Mouse (Mus musculus) T-helper 17 cell (primary cell): Measurements from ENCODE around the gene Ddx42.

Experiments
- in situ Hi-C, 2 experiments: fragments of 300-600 bp; cut with MboI, MseI; formaldehyde crosslinking; loops; 1 replicate in 1 of 2; 2 replicates in 1 of 2; pipeline ENCODE4 v1.15.1; 2025; ENCODE audit warnings: high pct_unique_total_duplicates in 2 of 2

The Ddx42 gene

DNA sequence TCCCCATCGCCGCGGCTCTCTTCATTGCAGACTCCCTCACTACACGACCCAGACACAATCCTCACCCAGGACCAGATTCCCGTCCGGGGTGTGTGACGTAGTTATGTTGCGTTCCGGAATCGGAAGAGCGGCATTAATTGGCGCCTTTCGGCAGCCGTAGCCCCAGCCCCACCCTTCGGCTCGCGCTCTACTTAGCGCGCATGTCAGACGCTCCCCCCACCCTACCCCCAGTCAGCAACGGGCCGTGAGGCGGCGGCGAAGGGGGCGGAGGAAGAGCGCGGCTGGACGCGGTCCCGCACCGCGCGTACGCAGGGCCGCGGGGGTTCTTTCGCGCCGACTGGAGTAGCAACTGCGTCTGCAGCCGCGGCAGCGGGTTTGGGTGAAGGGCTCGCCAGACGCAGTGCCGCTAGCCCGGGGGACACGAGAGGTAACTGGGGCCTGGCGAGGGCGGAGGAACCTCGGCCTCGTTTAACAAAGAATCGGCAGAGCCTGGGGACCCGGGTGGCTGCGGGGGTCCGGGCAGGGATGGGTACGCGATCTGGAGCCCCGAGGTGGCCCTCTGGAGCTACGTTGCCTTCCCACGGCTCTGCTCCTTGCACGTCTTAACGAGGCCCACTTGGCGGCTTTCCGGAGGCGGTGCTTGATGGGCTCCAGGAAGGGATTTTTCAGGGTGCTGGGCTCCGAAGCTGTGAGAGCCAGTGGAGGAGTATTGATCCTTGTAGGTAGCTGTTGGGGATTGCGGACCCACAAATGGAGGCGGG, at the start of gene Ddx42:
Gene Ddx42, plus strand, starts transcription at position 197 of the 761 bp plus-strand sequence.
- in situ Hi-C loops, result no loop called here

DNA sequence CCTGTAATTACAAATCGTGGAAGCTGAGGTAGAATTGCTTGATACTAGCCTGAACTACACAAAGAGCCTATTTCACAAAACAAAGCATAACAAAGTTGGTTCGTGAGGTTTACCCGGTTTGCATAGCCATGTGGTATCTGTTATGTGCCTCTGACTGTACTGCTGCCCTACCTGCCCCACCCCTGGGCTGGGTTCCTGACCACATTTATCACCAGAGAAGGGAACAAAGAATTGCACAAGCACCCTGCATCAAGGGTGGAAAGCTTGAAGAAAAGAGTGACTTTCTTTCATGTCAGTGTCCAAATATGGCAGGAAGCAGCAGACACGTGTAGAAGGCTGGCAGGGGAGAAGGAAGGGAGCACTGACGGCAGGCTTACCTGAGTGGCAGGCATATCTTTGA, 49.3 kb upstream of the Ddx42 start:
- in situ Hi-C loops, result loop anchor here in 1 of 2 experiments (10.0 kb wide), 1 partner anchor 517 kb away; no protein-coding TSS in a partner anchor

DNA sequence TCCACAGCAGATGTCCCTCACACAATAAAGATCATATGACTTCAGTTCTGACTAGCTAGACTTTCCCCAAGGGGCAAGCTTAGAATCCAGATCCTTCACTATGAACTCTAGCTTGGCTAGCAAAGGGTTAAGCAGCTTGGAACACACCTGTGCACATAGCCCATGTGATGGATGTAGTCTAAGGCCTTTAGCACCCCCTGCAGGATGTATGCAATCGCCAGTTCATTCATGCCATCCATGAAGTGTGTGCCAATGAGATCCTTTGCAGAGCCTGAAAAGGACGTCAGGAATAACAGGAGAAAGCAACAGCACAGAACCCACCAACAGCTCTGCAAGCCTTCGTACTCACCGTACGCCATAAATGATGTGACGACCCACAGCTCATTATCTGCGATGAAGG, 45.9 kb upstream of the Ddx42 start:
- in situ Hi-C loops, result loop anchor here in 1 of 2 experiments (5.0 kb wide), 1 partner anchor 224 kb away; no protein-coding TSS in a partner anchor

- in situ Hi-C loops, result loop anchor here in 1 of 2 experiments (5.0 kb wide), 1 partner anchor 226 kb away; no protein-coding TSS in a partner anchor
These were observed 43.5 kb upstream of the Ddx42 start for GRCm38 (mm10) chr11:106173228-106173627.

GRCm38 (mm10) chr11:106174372-106174771, 42.4 kb upstream of the Ddx42 start:
- in situ Hi-C loops, result loop anchor here in 1 of 2 experiments (5.0 kb wide), 1 partner anchor 227 kb away; no protein-coding TSS in a partner anchor

DNA sequence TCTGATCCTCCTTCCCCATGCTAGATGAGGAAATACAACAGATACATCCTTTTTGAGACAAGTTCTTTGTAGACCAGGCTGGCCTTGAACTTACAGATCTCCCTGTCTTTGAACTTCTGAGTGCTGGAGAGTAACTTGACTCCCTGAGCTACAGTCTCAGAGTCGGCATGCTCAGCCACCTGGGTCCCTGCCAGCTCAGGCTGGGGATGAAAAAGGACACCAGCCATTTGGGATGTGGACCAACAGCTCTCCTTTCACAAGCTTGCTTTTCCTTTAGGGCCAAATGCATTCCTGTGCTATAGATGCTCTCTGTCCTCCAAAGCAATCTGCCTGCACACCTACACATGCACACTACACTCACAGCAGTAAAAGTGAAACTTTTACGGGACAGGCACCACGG, 41.6 kb upstream of the Ddx42 start:
- in situ Hi-C loops, result no loop called here

GRCm38 (mm10) chr11:106176372-106176771, 40.4 kb upstream of the Ddx42 start:
- in situ Hi-C loops, result no loop called here

- in situ Hi-C loops, result no loop called here
These were observed 38.5 kb upstream of the Ddx42 start for GRCm38 (mm10) chr11:106178036-106178782.

GRCm38 (mm10) chr11:106179711-106180448, 36.8 kb upstream of the Ddx42 start:
- in situ Hi-C loops, result no loop called here

DNA sequence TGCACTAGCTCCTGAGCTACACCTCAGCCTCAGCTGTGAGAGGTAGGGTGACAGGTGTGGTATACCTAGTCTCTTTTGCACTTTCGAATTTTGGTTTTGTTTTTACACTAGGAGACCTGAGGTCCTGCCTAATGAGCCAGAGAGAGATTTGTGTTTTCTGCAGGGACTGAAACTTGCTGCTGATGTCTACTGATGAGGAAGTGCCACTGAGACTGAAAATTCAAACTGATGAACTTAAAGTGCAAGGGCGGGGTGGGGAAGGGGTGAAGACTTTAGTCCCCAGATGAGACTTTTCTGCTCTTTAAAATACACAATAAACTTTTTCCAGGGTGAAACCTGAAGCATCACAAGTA, 36.3 kb upstream of the Ddx42 start:
- in situ Hi-C loops, result no loop called here

DNA sequence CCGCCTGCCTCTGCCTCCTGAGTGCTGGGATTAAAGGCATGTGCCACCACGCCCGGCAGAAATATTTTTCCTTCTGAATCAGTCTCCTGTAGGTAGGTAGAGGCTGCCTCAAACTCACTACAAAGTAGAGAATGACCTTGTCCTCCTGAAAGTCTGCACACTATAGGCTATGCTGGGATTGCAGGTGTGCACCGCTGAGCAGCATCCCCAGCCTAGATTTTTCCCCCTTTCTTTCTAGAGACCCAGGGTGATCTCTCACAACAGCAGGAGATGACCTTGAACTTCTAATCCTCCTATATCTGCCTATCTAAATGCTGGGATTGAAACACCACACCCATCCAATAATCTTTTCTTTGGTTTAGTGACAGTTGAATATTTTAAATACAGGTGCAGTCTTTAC, 29.4 kb upstream of the Ddx42 start:
- in situ Hi-C loops, result no loop called here

DNA sequence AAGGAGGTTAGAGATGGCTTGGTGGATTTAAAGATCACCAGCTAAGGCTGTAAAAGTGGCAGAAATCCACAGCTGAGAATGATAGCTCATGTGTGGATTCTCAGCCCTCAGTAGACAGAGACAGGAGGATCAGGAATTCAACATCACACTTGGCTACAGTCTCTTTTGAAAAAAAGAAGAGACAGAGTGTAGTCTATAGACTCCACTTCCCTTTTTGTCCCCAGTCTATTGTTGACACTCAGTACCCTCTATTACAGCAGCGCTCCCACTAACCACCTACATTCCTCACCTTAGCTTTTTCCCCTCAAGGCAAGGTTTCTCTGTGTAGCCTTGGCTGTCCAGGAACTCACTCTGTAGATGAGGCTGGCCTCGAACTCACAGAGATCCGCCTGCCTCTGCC, 25.0 kb upstream of the Ddx42 start:
- in situ Hi-C loops, result loop anchor here in 1 of 2 experiments (5.0 to 10.0 kb wide), 2 partner anchors 39 to 933 kb away; no protein-coding TSS in a partner anchor

- in situ Hi-C loops, result loop anchor here in 1 of 2 experiments (5.0 to 10.0 kb wide), 2 partner anchors 40 to 933 kb away; no protein-coding TSS in a partner anchor
These were observed 24.5 kb upstream of the Ddx42 start for GRCm38 (mm10) chr11:106192241-106192640.

- in situ Hi-C loops, result loop anchor here in 1 of 2 experiments (5.0 to 10.0 kb wide), 2 partner anchors 41 to 932 kb away; no protein-coding TSS in a partner anchor
These were observed 23.9 kb upstream of the Ddx42 start for GRCm38 (mm10) chr11:106192657-106193370.

- in situ Hi-C loops, result loop anchor here in 1 of 2 experiments (5.0 to 10.0 kb wide), 2 partner anchors 41 to 931 kb away; no protein-coding TSS in a partner anchor
These were observed 23.2 kb upstream of the Ddx42 start for GRCm38 (mm10) chr11:106193371-106194154.

GRCm38 (mm10) chr11:106194155-106194541, 22.6 kb upstream of the Ddx42 start:
- in situ Hi-C loops, result loop anchor here in 1 of 2 experiments (5.0 to 10.0 kb wide), 2 partner anchors 42 to 931 kb away; no protein-coding TSS in a partner anchor

DNA sequence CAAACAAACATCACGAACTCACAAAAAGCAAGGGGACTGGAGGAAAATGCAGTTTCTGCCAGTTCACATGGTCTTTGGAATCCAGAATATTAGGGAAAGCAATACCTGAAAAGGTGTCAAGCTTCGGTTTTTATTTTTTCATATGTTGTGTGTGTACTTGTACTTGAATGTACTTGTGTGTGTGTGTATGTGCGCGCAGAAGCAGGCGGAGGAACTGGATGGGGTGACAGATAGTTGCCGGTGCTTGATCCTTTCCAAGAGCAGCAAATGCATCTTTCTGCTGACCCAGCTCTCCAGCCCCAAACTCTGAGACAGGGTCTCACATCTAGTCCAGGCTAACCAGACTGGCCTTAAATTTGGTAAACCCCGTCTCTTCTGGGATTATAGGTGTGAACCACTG, 21.8 kb upstream of the Ddx42 start:
- in situ Hi-C loops, result loop anchor here in 1 of 2 experiments (5.0 to 10.0 kb wide), 2 partner anchors 43 to 930 kb away; no protein-coding TSS in a partner anchor

- in situ Hi-C loops, result loop anchor here in 1 of 2 experiments (10.0 kb wide), 1 partner anchor 929 kb away; no protein-coding TSS in a partner anchor
These were observed 21.4 kb upstream of the Ddx42 start for GRCm38 (mm10) chr11:106195341-106195740.

GRCm38 (mm10) chr11:106198277-106198676, 18.4 kb upstream of the Ddx42 start:
- in situ Hi-C loops, result loop anchor here in 1 of 2 experiments (10.0 kb wide), 1 partner anchor 927 kb away; no protein-coding TSS in a partner anchor
